Mouse (Mus musculus) urinary bladder, postnatal 4 days (tissue): ENCODE measurements at regions not wholly inside any gene's neighbourhood (a gene's known extent, or its start where the extent isn't known, plus 50 kb on each side); places are given as distances from the start of the nearest gene placed in this dataset.

Source experiments
- DNase-seq, 2 experiments: peaks; one replicate each; pipeline ENCODE4 v3.0.0; 2021 to 2022; ENCODE audit warnings: low spot score in 2 of 2

GRCm38 (mm10) chr16:77852066-77852781 lies 250.3 kb upstream of the Gm11146 start:
- no peak for DNase-seq

GRCm38 (mm10) chr16:77851206-77852065 lies 249.5 kb upstream of the Gm11146 start:
- DNase-seq: no peak

GRCm38 (mm10) chr16:77835767-77836166 lies 233.9 kb upstream of the Gm11146 start:
- DNase-seq: no peak

- peak in 1 of 2 experiments; percentile 63 for DNase-seq
Measured at GRCm38 (mm10) chr16:77827322-77828117, 225.6 kb upstream of the Gm11146 start.

- DNase-seq: no peak
Measured at GRCm38 (mm10) chr16:77799709-77800108, 197.8 kb upstream of the Gm11146 start.

GRCm38 (mm10) chr16:77796926-77797325 lies 195.0 kb upstream of the Gm11146 start:
- DNase-seq: no peak

GRCm38 (mm10) chr16:77789652-77790051 lies 187.8 kb upstream of the Gm11146 start:
- DNase-seq: no peak

GRCm38 (mm10) chr16:77789206-77789605 lies 187.3 kb upstream of the Gm11146 start:
- no peak for DNase-seq

GRCm38 (mm10) chr16:77788781-77789150 lies 186.9 kb upstream of the Gm11146 start:
- DNase-seq: no peak

- no peak for DNase-seq
Measured at GRCm38 (mm10) chr16:77788041-77788780, 186.3 kb upstream of the Gm11146 start.

GRCm38 (mm10) chr16:77787025-77787424 lies 185.1 kb upstream of the Gm11146 start:
- DNase-seq: no peak

- no peak for DNase-seq
Measured at GRCm38 (mm10) chr16:77779019-77779418, 177.1 kb upstream of the Gm11146 start.

- no peak for DNase-seq
Measured at GRCm38 (mm10) chr16:77772075-77772474, 170.2 kb upstream of the Gm11146 start.

- DNase-seq: peak in 1 of 2 experiments; percentile 46
Measured at GRCm38 (mm10) chr16:77760926-77761347, 159.0 kb upstream of the Gm11146 start.

- no peak for DNase-seq
Measured at GRCm38 (mm10) chr16:77760479-77760878, 158.6 kb upstream of the Gm11146 start.

- DNase-seq: no peak
Measured at GRCm38 (mm10) chr16:77759997-77760396, 158.1 kb upstream of the Gm11146 start.

GRCm38 (mm10) chr16:77754882-77755281 lies 153.0 kb upstream of the Gm11146 start:
- no peak for DNase-seq

- DNase-seq: peak in 1 of 2 experiments; percentile 21
Measured at GRCm38 (mm10) chr16:77749474-77749873, 147.6 kb upstream of the Gm11146 start.

GRCm38 (mm10) chr16:77743838-77744237 lies 141.9 kb upstream of the Gm11146 start:
- no peak for DNase-seq

GRCm38 (mm10) chr16:77738821-77739220 lies 136.9 kb upstream of the Gm11146 start:
- DNase-seq: no peak

GRCm38 (mm10) chr16:77719377-77719776 lies 117.5 kb upstream of the Gm11146 start:
- no peak for DNase-seq
